Mouse (Mus musculus): ENCODE results near the gene Zdhhc13.

The Zdhhc13 gene

DNA sequence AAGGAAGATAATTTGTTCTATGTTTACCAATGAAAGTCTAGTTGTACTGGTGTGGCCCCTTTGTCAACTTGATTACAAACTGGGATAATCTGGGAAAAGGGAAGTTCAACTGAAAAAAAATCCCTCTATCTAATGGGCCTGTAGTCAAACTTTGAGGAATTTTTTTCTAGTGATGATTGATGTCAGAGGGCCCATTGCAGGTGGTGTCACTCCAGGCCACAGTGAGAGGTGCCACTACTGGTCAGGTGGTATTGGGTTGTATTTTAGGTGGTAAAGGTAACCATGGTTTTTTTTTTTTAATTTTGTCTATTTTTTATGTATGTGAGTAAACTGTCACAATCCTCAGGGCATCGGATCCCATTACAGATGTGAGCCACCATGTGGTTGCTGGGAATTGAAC is 14.2 kb upstream of the Zdhhc13 start:
- Histone ChIP-seq H3K4me1 (replicated peaks; ENCODE audit: low read depth, low read length) (no peaks in the 10 kb centered on the region), H3K36me3 (ENCODE audit: insufficient read depth, low read length) (no peaks in the 10 kb centered on the region)

DNA sequence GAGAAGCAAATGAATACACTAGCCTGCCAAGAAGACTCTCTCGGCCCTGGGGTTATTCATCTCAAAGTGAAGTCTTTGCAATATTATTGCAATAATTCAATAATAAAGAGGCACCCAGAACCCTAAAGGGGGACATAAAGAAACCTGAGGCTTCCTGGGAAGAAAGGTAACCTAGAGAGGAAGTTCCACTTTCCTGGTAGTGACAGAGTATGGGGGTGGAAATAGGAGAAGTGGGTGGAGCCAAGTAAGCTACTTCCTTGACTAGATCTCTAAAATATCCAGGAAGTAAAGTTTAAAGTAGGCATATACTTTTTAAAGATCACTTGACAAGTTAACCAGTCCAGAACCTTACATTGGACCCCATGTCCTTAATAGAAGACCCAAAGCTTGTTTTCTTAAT is 13.4 kb upstream of the Zdhhc13 start:
- Histone ChIP-seq H3K27me3 (ENCODE audit: insufficient read depth, low read length) (no peaks in the 10 kb centered on the region), H3K36me3 (ENCODE audit: insufficient read depth, low read length) (no peaks in the 10 kb centered on the region), H3K4me1 (replicated peaks; ENCODE audit: low read depth, low read length) (no peaks in the 10 kb centered on the region), H3K4me3 (replicated peaks; ENCODE audit: low read length) (no peak overlapping the region), H3K9me3 (ENCODE audit: low read length) (no peaks in the 10 kb centered on the region)
- TF ChIP-seq POU5F1 (IDR thresholded peaks at IDR 0.05; ENCODE audit: borderline replicate concordance, low read length) (no peak), CTCF (conservative IDR thresholded peaks at IDR 0.05; ENCODE audit: low read length) (no peak), NANOG (IDR thresholded peaks at IDR 0.05; ENCODE audit: borderline replicate concordance, low read length) (no peak)

More for the DNA sequence above, 14.2 kb upstream of the Zdhhc13 start:
- no peaks in the 10 kb centered on the region for H3K27me3 ChIP-seq (ENCODE audit: insufficient read depth, low read length)
- TF ChIP-seq NANOG (IDR thresholded peaks at IDR 0.05; ENCODE audit: borderline replicate concordance, low read length): no peak
- no peak for TF ChIP-seq CTCF (conservative IDR thresholded peaks at IDR 0.05; ENCODE audit: low read length)
- TF ChIP-seq POU5F1 (IDR thresholded peaks at IDR 0.05; ENCODE audit: borderline replicate concordance, low read length): no peak
- no peaks in the 10 kb centered on the region for H3K9me3 ChIP-seq (ENCODE audit: low read length)
- no peak overlapping the region for H3K4me3 ChIP-seq (replicated peaks; ENCODE audit: low read length)

DNA sequence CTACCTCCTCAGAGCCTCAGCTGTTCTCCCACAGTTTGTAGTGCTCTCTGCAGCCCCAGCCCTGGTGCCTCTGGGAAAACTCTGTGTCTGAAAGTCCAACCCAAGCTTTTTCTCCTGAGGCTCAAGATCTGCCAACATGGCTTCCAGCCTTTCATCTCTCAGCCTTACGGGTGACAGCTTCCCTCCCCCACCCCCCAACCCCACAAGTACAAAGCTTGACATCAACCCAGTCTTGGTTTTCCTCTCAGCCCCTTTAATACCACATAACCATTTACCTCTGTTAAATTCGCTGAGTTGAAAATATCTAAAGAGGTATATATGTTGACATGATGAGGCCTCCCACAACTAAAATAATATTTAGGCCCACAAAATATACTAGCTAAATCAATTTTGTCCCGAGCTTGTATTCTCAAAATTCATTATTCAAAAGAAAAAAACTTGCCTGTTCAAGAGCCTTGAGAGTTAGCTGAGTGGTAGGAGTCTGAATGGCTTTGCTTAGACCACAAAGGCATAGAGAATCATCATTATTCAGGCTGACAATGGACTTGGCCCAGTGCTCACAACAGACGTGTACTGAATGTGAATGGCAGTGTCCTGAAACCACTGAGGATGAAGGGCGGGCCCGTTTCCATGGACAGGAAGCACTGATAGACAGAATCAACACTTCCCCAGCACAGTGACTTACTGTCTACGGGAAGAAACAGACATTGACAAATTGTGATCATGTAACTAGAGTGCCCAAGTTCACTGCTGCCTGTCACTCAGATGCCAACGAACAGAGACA is 10.9 kb upstream of the Zdhhc13 start:
- Histone ChIP-seq H3K4me3 (replicated peaks; ENCODE audit: low read length) (no peak overlapping the region), H3K27me3 (ENCODE audit: insufficient read depth, low read length) (no peaks in the 10 kb centered on the region), H3K36me3 (ENCODE audit: insufficient read depth, low read length) (no peaks in the 10 kb centered on the region), H3K4me1 (replicated peaks; ENCODE audit: low read depth, low read length) (no peaks in the 10 kb centered on the region), H3K9me3 (ENCODE audit: low read length) (no peaks in the 10 kb centered on the region)
- TF ChIP-seq POU5F1 (IDR thresholded peaks at IDR 0.05; ENCODE audit: borderline replicate concordance, low read length) (no peak), CTCF (conservative IDR thresholded peaks at IDR 0.05; ENCODE audit: low read length) (no peak), NANOG (IDR thresholded peaks at IDR 0.05; ENCODE audit: borderline replicate concordance, low read length) (no peak)

DNA sequence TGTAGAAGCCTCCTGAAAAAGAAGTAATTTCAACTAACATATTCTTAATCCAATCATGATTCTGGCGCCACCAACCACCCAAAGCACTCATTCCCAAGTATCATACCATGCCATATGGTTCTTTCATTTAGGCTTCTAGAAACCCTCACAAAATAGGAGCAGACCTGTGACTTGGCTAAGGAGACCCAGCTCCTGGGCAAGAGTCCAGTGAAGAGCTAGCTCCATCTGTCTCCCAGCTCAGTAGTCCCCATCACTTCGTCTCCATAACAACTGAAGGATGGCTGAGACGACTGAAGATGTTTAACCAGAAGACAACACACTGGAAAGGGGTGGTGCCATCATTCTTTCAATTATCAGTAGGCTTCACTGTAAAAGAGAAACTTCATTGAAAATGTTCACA is 9.7 kb upstream of the Zdhhc13 start:
- H3K27me3 ChIP-seq (ENCODE audit: insufficient read depth, low read length): no peaks in the 10 kb centered on the region
- no peak overlapping the region for H3K4me3 ChIP-seq (replicated peaks; ENCODE audit: low read length)
- no peaks in the 10 kb centered on the region for H3K36me3 ChIP-seq (ENCODE audit: insufficient read depth, low read length)
- H3K4me1 ChIP-seq (replicated peaks; ENCODE audit: low read depth, low read length): no peaks in the 10 kb centered on the region
- H3K9me3 ChIP-seq (ENCODE audit: low read length): no peaks in the 10 kb centered on the region
- no peak for TF ChIP-seq NANOG (IDR thresholded peaks at IDR 0.05; ENCODE audit: borderline replicate concordance, low read length)
- TF ChIP-seq POU5F1 (IDR thresholded peaks at IDR 0.05; ENCODE audit: borderline replicate concordance, low read length): no peak

DNA sequence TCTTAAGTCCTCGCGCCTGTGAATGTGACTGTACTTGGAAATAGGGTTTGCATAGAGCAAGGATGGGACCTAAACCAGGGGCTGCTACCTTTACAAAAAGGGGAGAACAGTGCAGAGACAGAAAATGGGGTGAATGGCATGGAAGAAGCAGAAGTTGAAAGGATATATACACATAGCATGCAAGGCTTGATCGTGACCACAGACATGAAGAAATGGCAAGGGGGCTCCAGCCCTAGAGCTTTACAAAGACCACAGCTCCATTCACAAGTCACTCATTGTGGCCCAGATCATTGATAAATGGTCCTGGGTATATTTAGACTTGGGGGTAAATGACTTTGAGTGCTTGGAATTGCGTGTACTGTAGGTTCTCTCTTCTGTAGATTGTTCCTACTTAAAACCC is 6.4 kb upstream of the Zdhhc13 start:
- no peak overlapping the region for H3K4me3 ChIP-seq (replicated peaks; ENCODE audit: low read length)
- no peaks in the 10 kb centered on the region for H3K36me3 ChIP-seq (ENCODE audit: insufficient read depth, low read length)
- H3K9me3 ChIP-seq (ENCODE audit: low read length): no peaks in the 10 kb centered on the region
- no peaks in the 10 kb centered on the region for H3K4me1 ChIP-seq (replicated peaks; ENCODE audit: low read depth, low read length)
- TF ChIP-seq POU5F1 (IDR thresholded peaks at IDR 0.05; ENCODE audit: borderline replicate concordance, low read length) (no peak), CTCF (conservative IDR thresholded peaks at IDR 0.05; ENCODE audit: low read length) (no peak), NANOG (IDR thresholded peaks at IDR 0.05; ENCODE audit: borderline replicate concordance, low read length) (no peak)
- H3K27me3 ChIP-seq (ENCODE audit: insufficient read depth, low read length): no peaks in the 10 kb centered on the region

DNA sequence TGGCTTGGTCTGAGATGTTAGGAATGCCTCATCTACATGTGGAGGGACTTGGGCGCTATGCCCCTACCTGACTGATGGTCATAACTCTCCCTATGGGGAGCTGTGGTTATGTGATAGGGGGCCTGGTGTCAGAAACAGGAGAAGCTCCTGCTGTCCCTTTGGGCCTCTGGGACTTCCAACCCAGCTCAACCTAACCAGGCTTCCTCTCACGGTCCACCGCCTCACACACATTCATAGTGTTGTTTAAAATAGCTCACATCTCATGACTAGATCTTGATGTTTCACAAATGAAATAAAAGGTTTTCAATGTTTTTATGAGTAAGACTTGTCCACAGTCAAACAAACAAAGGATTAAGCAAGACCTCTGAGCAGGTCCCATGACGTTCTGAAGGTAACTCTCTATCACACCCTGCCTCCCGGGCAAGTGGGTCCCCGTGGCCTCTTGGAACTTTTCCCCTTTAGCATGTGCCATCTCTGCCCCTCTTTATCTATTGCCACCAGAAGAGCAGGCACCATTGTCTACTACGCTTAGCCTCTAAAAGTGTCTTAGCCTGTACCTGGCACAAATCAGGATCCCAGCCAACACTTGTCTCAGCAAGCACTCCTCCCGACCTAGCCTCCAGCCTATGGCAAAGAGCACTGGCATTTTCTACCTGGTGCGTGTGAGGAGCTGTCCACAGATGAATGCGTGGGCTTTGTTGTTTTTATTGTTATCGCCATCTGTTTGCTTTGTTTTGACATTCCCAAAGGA is 3.9 kb upstream of the Zdhhc13 start:
- H3K36me3 ChIP-seq (ENCODE audit: insufficient read depth, low read length): no peaks in the 10 kb centered on the region
- H3K9me3 ChIP-seq (ENCODE audit: low read length): no peaks in the 10 kb centered on the region
- TF ChIP-seq NANOG (IDR thresholded peaks at IDR 0.05; ENCODE audit: borderline replicate concordance, low read length) (no peak), CTCF (conservative IDR thresholded peaks at IDR 0.05; ENCODE audit: low read length) (no peak), POU5F1 (IDR thresholded peaks at IDR 0.05; ENCODE audit: borderline replicate concordance, low read length) (no peak)
- H3K4me1 ChIP-seq (replicated peaks; ENCODE audit: low read depth, low read length): peaks cover 10% of the 10 kb centered on the region
- H3K4me3 ChIP-seq (replicated peaks; ENCODE audit: low read length): no peak overlapping the region
- no peaks in the 10 kb centered on the region for H3K27me3 ChIP-seq (ENCODE audit: insufficient read depth, low read length)

DNA sequence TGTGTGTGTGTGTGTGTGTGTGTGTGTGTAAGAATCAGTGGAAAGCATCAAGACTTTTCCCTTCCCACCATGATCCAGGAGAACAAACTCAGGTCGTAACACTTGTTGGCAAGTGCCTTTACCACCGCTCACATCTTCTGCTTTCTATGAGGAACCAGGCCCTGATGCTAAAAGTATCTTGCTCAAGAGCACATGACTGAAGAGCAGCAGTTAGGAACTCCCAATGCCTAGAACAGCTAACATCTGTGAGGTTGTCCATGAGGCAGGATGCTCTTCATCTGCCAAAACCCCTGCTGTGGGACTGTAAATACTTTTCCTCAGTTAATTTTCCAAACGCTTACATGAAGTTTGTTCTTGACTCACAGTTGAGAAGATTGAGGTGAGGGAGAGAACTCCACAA is 455 bp upstream of the Zdhhc13 start:
- peaks cover 32% of the 10 kb centered on the region for H3K4me1 ChIP-seq (replicated peaks; ENCODE audit: low read depth, low read length)
- H3K9me3 ChIP-seq (ENCODE audit: low read length): no peaks in the 10 kb centered on the region
- peaks cover 13% of the 10 kb centered on the region for H3K36me3 ChIP-seq (ENCODE audit: insufficient read depth, low read length)
- TF ChIP-seq NANOG (IDR thresholded peaks at IDR 0.05; ENCODE audit: borderline replicate concordance, low read length): no peak
- no peak for TF ChIP-seq CTCF (conservative IDR thresholded peaks at IDR 0.05; ENCODE audit: low read length)
- TF ChIP-seq POU5F1 (IDR thresholded peaks at IDR 0.05; ENCODE audit: borderline replicate concordance, low read length): no peak
- no peaks in the 10 kb centered on the region for H3K27me3 ChIP-seq (ENCODE audit: insufficient read depth, low read length)
- H3K4me3 ChIP-seq (replicated peaks; ENCODE audit: low read length): no peak overlapping the region

DNA sequence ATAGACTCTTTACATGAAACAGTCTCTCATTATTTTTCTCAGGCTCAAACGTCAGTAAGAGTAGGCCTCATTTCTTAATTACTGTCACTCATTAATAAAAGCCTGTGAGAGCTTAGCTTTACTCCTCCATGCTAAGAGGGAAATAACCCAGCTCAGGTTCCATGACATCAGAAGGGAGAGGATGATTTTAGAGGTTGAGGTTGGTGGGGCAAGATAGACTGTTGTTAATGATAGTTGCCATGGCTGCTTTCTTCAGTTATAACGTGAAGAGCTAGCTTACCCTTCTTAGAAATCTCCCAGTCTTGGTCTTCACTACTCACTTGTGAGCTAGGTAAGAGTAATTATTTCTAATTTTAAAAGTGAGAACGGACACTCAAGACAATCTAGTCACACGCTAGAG is 1.3 kb downstream of the Zdhhc13 start:
- Histone ChIP-seq H3K4me1 (replicated peaks; ENCODE audit: low read depth, low read length) (peaks cover 35% of the 10 kb centered on the region), H3K36me3 (ENCODE audit: insufficient read depth, low read length) (peaks cover 20% of the 10 kb centered on the region), H3K27me3 (ENCODE audit: insufficient read depth, low read length) (no peaks in the 10 kb centered on the region), H3K4me3 (replicated peaks; ENCODE audit: low read length) (peak overlapping the region; percentile 91; the same call in 1 of the 2 replicates), H3K9me3 (ENCODE audit: low read length) (no peaks in the 10 kb centered on the region)
- TF ChIP-seq CTCF (conservative IDR thresholded peaks at IDR 0.05; ENCODE audit: low read length) (no peak), NANOG (IDR thresholded peaks at IDR 0.05; ENCODE audit: borderline replicate concordance, low read length) (no peak), POU5F1 (IDR thresholded peaks at IDR 0.05; ENCODE audit: borderline replicate concordance, low read length) (no peak)
